Mouse (Mus musculus) megakaryocyte, embryonic 14.5 days (primary cell): ENCODE data around the gene Kcnk18.

Experiments used
- FLI1 ChIP-seq: IDR thresholded peaks from 2 replicates; pipeline ENCODE4 v1.6.1; 2012; ENCODE audit warnings: low read length, inconsistent platforms, mixed read lengths
- GATA1 ChIP-seq: IDR thresholded peaks from 3 replicates; pipeline ENCODE4 v1.6.1; 2012; ENCODE audit warnings: mixed read lengths, low read length, inconsistent platforms, borderline replicate concordance

DNA sequence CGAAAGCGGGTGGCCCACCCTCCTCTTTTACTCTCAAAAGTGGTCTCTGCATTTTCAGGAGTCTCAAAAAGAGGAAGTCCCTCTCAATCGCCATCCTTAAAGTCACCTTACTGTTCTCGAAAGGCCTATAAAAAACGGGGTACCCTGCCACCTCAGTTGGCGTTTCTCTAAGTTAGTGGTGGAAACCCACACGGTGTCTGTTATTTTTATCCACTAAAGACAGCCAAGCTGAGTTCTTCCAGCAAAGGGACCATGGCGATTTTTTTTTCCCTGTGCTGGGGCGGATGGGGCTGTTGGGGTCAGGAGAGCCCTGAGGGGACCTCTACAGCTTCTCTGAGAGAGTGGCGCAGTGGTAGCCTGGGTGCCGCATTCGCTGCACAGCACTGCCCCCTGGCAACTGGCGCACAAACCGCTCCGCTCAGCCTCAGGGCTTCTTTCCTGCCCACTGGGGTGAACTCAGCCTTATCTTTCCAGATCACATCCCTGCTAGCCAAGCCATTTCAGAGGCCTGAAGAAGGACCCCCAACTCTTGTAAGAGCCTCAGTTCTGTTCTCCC, 22.8 kb upstream of the Kcnk18 start:
- no peak for TF ChIP-seq GATA1
- no peak for TF ChIP-seq FLI1
